Mouse (Mus musculus): ENCODE measurements around the gene Ebf1. TPM values are rescaled to one million over a fixed set of nuclear protein-coding genes. Genes with fewer than 3 reads are reported as not detected.

The Ebf1 gene
- polyA plus RNA-seq, 1 experiment from 2014 or later: 109 TPM

- Histone ChIP-seq H3K27ac (no peak overlapping the region), H3K36me3 (no peaks in the 10 kb centered on the region), H3K4me1 (peaks cover 4% of the 10 kb centered on the region; the same call in 1 of the 2 replicates), H3K4me2 (replicated peaks) (no peak overlapping the region), H3K9ac (no peak overlapping the region), H3K4me3 (no peak overlapping the region), H3K27me3 (replicated peaks) (no peaks in the 10 kb centered on the region), H3K9me3 (no peaks in the 10 kb centered on the region)
- no peak for ATAC-seq (ENCODE audit: low FRiP score, low read depth)
- 55% methylated on average over 8 of the region's 8 CpGs for WGBS
These were observed 246.8 kb downstream of the Ebf1 start for GRCm38 (mm10) chr11:44863910-44864309.

GRCm38 (mm10) chr11:44866476-44867149, 249.5 kb downstream of the Ebf1 start:
- no peak overlapping the region for H3K4me2 ChIP-seq (replicated peaks)
- H3K9ac ChIP-seq: no peak overlapping the region
- no peak overlapping the region for H3K4me3 ChIP-seq
- no peak overlapping the region for H3K27ac ChIP-seq
- peaks cover 4% of the 10 kb centered on the region; the same call in 1 of the 2 replicates for H3K4me1 ChIP-seq
- H3K27me3 ChIP-seq (replicated peaks): no peaks in the 10 kb centered on the region
- no peaks in the 10 kb centered on the region for H3K36me3 ChIP-seq
- no peak for ATAC-seq (ENCODE audit: low FRiP score, low read depth)
- H3K9me3 ChIP-seq: no peaks in the 10 kb centered on the region
- WGBS: 67% methylated on average over 14 of the region's 14 CpGs

- Histone ChIP-seq H3K27me3 (replicated peaks) (no peaks in the 10 kb centered on the region), H3K9ac (no peak overlapping the region), H3K27ac (no peak overlapping the region), H3K36me3 (no peaks in the 10 kb centered on the region), H3K4me2 (replicated peaks) (no peak overlapping the region), H3K4me1 (peaks cover 4% of the 10 kb centered on the region; the same call in 1 of the 2 replicates), H3K9me3 (no peaks in the 10 kb centered on the region), H3K4me3 (no peak overlapping the region)
- WGBS: 82% methylated on average over 4 of the region's 4 CpGs
- ATAC-seq (ENCODE audit: low FRiP score, low read depth): no peak
These were observed 250.3 kb downstream of the Ebf1 start for GRCm38 (mm10) chr11:44867433-44867832.

GRCm38 (mm10) chr11:44873876-44874275, 256.8 kb downstream of the Ebf1 start:
- no peak overlapping the region for H3K27ac ChIP-seq
- ATAC-seq (ENCODE audit: low FRiP score, low read depth): no peak
- no peaks in the 10 kb centered on the region for H3K27me3 ChIP-seq (replicated peaks)
- H3K9me3 ChIP-seq: no peaks in the 10 kb centered on the region
- H3K4me1 ChIP-seq: no peaks in the 10 kb centered on the region
- no peak overlapping the region for H3K9ac ChIP-seq
- H3K4me2 ChIP-seq (replicated peaks): no peak overlapping the region
- 83% methylated on average over 1 of the region's 1 CpGs for WGBS
- no peak overlapping the region for H3K4me3 ChIP-seq
- H3K36me3 ChIP-seq: no peaks in the 10 kb centered on the region

GRCm38 (mm10) chr11:44875171-44875570, 258.1 kb downstream of the Ebf1 start:
- H3K9ac ChIP-seq: no peak overlapping the region

GRCm38 (mm10) chr11:44881056-44881683, 264.1 kb downstream of the Ebf1 start:
- no peak overlapping the region for H3K4me3 ChIP-seq
- peaks cover 4% of the 10 kb centered on the region; the same call in 1 of the 2 replicates for H3K36me3 ChIP-seq
- H3K4me1 ChIP-seq: no peaks in the 10 kb centered on the region
- H3K4me2 ChIP-seq (replicated peaks): no peak overlapping the region
- H3K9ac ChIP-seq: no peak overlapping the region
- WGBS: 62% methylated on average over 9 of the region's 9 CpGs
- H3K27me3 ChIP-seq (replicated peaks): no peaks in the 10 kb centered on the region
- H3K9me3 ChIP-seq: no peaks in the 10 kb centered on the region
- no peak for ATAC-seq (ENCODE audit: low FRiP score, low read depth)
- H3K27ac ChIP-seq: no peak overlapping the region

More at GRCm38 (mm10) chr11:44875171-44875570, 258.1 kb downstream of the Ebf1 start:
- Histone ChIP-seq H3K27ac (no peak overlapping the region), H3K27me3 (replicated peaks) (no peaks in the 10 kb centered on the region), H3K4me2 (replicated peaks) (no peak overlapping the region), H3K36me3 (no peaks in the 10 kb centered on the region), H3K4me1 (no peaks in the 10 kb centered on the region), H3K9me3 (no peaks in the 10 kb centered on the region), H3K4me3 (no peak overlapping the region)
- ATAC-seq (ENCODE audit: low FRiP score, low read depth): no peak
- 73% methylated on average over 3 of the region's 3 CpGs for WGBS

- no peak overlapping the region for H3K9ac ChIP-seq
- no peak overlapping the region for H3K4me3 ChIP-seq
- ATAC-seq (ENCODE audit: low FRiP score, low read depth): no peak
- no peaks in the 10 kb centered on the region for H3K4me1 ChIP-seq
- no peaks in the 10 kb centered on the region for H3K9me3 ChIP-seq
- H3K36me3 ChIP-seq: peaks cover 4% of the 10 kb centered on the region; the same call in 1 of the 2 replicates
- H3K27ac ChIP-seq: no peak overlapping the region
- WGBS: 71% methylated on average over 4 of the region's 4 CpGs
- no peaks in the 10 kb centered on the region for H3K27me3 ChIP-seq (replicated peaks)
- H3K4me2 ChIP-seq (replicated peaks): no peak overlapping the region
These were observed 265.4 kb downstream of the Ebf1 start for GRCm38 (mm10) chr11:44882476-44882970.

- H3K27me3 ChIP-seq (replicated peaks): no peaks in the 10 kb centered on the region
- no peak overlapping the region for H3K27ac ChIP-seq
- ATAC-seq (ENCODE audit: low FRiP score, low read depth): no peak
- no peak overlapping the region for H3K9ac ChIP-seq
- H3K4me2 ChIP-seq (replicated peaks): no peak overlapping the region
- H3K4me3 ChIP-seq: no peak overlapping the region
- H3K36me3 ChIP-seq: peaks cover 4% of the 10 kb centered on the region; the same call in 1 of the 2 replicates
- H3K4me1 ChIP-seq: no peaks in the 10 kb centered on the region
- WGBS: 64% methylated on average over 3 of the region's 3 CpGs
- no peaks in the 10 kb centered on the region for H3K9me3 ChIP-seq
These were observed 267.2 kb downstream of the Ebf1 start for GRCm38 (mm10) chr11:44884337-44884736.

- no peak for ATAC-seq (ENCODE audit: low FRiP score, low read depth)
- H3K27ac ChIP-seq: no peak overlapping the region
- WGBS: 90% methylated on average over 2 of the region's 2 CpGs
- H3K9ac ChIP-seq: no peak overlapping the region
- H3K36me3 ChIP-seq: peaks cover 4% of the 10 kb centered on the region; the same call in 1 of the 2 replicates
- no peak overlapping the region for H3K4me3 ChIP-seq
- H3K4me2 ChIP-seq (replicated peaks): no peak overlapping the region
- no peaks in the 10 kb centered on the region for H3K27me3 ChIP-seq (replicated peaks)
- no peaks in the 10 kb centered on the region for H3K9me3 ChIP-seq
- no peaks in the 10 kb centered on the region for H3K4me1 ChIP-seq
These were observed 269.8 kb downstream of the Ebf1 start for GRCm38 (mm10) chr11:44886897-44887296.

- no peak overlapping the region for H3K4me2 ChIP-seq (replicated peaks)
- no peak overlapping the region for H3K9ac ChIP-seq
- WGBS: 66% methylated on average over 7 of the region's 7 CpGs
- no peaks in the 10 kb centered on the region for H3K27me3 ChIP-seq (replicated peaks)
- no peak for ATAC-seq (ENCODE audit: low FRiP score, low read depth)
- no peaks in the 10 kb centered on the region for H3K9me3 ChIP-seq
- no peak overlapping the region for H3K4me3 ChIP-seq
- H3K4me1 ChIP-seq: 0 out of 2 replicates have a peak, but pooled peaks cover under 1% of the 10 kb centered on the region
- peaks cover 4% of the 10 kb centered on the region; the same call in 1 of the 2 replicates for H3K36me3 ChIP-seq
- H3K27ac ChIP-seq: no peak overlapping the region
These were observed 270.6 kb downstream of the Ebf1 start for GRCm38 (mm10) chr11:44887691-44888090.

- H3K27me3 ChIP-seq (replicated peaks): no peaks in the 10 kb centered on the region
- 90% methylated on average over 4 of the region's 4 CpGs for WGBS
- H3K36me3 ChIP-seq: peaks cover 4% of the 10 kb centered on the region; the same call in 1 of the 2 replicates
- ATAC-seq (ENCODE audit: low FRiP score, low read depth): no peak
- H3K27ac ChIP-seq: no peak overlapping the region
- no peak overlapping the region for H3K4me3 ChIP-seq
- H3K9ac ChIP-seq: no peak overlapping the region
- H3K4me2 ChIP-seq (replicated peaks): no peak overlapping the region
- H3K4me1 ChIP-seq: 0 out of 2 replicates have a peak, but pooled peaks cover 7% of the 10 kb centered on the region
- no peaks in the 10 kb centered on the region for H3K9me3 ChIP-seq
These were observed 271.3 kb downstream of the Ebf1 start for GRCm38 (mm10) chr11:44888390-44888789.

GRCm38 (mm10) chr11:44892814-44893521, 275.9 kb downstream of the Ebf1 start:
- Histone ChIP-seq H3K27me3 (replicated peaks) (no peaks in the 10 kb centered on the region), H3K4me3 (no peak overlapping the region), H3K9me3 (no peaks in the 10 kb centered on the region), H3K4me2 (replicated peaks) (peak overlapping the region; percentile 34), H3K36me3 (no peaks in the 10 kb centered on the region), H3K27ac (no peak overlapping the region), H3K9ac (no peak overlapping the region), H3K4me1 (0 out of 2 replicates have a peak, but pooled peaks cover 7% of the 10 kb centered on the region)
- peak; percentile 66 for ATAC-seq (ENCODE audit: low FRiP score, low read depth)
- WGBS: 56% methylated on average over 18 of the region's 18 CpGs
